Mouse (Mus musculus) c-Kit-positive CD71-positive TER-119-positive erythroid progenitor cells, embryonic 14.5 days (primary cell): ENCODE measurements around the gene Scin.
A peak's percentile ranks its signal among the peaks of the same experiment; 100 is the strongest.

Experiments
- DNase-seq: peaks from one replicate; pipeline ENCODE4 v3.0.0-alpha.2; 2013; ENCODE audit warnings: low spot score

Scin gene

GRCm38 (mm10) chr12:40027444-40027843 is 106.6 kb downstream of the Scin start:
- peak; percentile 63 for DNase-seq

GRCm38 (mm10) chr12:40023918-40024317 is 110.1 kb downstream of the Scin start:
- DNase-seq = no peak

GRCm38 (mm10) chr12:40023014-40023642 is 110.9 kb downstream of the Scin start:
- DNase-seq = no peak

GRCm38 (mm10) chr12:40022344-40022743 is 111.7 kb downstream of the Scin start:
- DNase-seq = no peak

GRCm38 (mm10) chr12:40017955-40018505 is 116.0 kb downstream of the Scin start:
- DNase-seq = no peak

GRCm38 (mm10) chr12:40016648-40017460 is 117.2 kb downstream of the Scin start:
- DNase-seq = peak; percentile 48

- no peak for DNase-seq
Observed at GRCm38 (mm10) chr12:40016068-40016467, 118.0 kb downstream of the Scin start.

GRCm38 (mm10) chr12:40009866-40010265 is 124.2 kb downstream of the Scin start:
- DNase-seq = no peak
